Mouse (Mus musculus) heart, adult 2 months (tissue): Measurements from ENCODE around the gene Gm13277. TPM values are rescaled to one million over a fixed set of nuclear protein-coding genes. Genes with fewer than 3 reads are reported as not detected.
A peak's percentile ranks its signal among the peaks of the same experiment; 100 is the strongest.
"Not testable (repeated sequence)": the region's sequence is repeated elsewhere in the genome, so short reads cannot be mapped to it uniquely, and the experiment has no call there.

ENCODE experiments used
- DNase-seq, 2 experiments: peaks; one replicate each; pipeline ENCODE4 v3.0.0; 2021
- H3K27ac ChIP-seq: fragments of 200-600 bp; 2 replicates; pipeline ENCODE4 v1.8.1; 2022
- H3K27me3 ChIP-seq: fragments of 200-500 bp; 2 replicates; pipeline ENCODE4 v1.6.1; 2012; ENCODE audit warnings: mild to moderate bottlenecking, low read length, inconsistent platforms, mixed read lengths; ENCODE audit not compliant: control insufficient read depth, insufficient read depth
- H3K36me3 ChIP-seq: fragments of 200-500 bp; 2 replicates; pipeline ENCODE4 v1.6.1; 2012; ENCODE audit warnings: low read length, inconsistent platforms; ENCODE audit not compliant: control insufficient read depth, insufficient read depth
- H3K4me1 ChIP-seq: fragments of 200-500 bp; 2 replicates; pipeline ENCODE4 v1.6.1; 2011; ENCODE audit warnings: low read length; ENCODE audit not compliant: control insufficient read depth, insufficient read depth
- H3K4me3 ChIP-seq: fragments of 200-600 bp; 2 replicates; pipeline ENCODE4 v1.8.1; 2022
- H3K79me2 ChIP-seq: fragments of 200-500 bp; replicated peaks from 2 replicates; pipeline ENCODE4 v1.6.1; 2012; ENCODE audit warnings: mild to moderate bottlenecking, inconsistent platforms, low read length, moderate library complexity, mixed read lengths; ENCODE audit not compliant: control insufficient read depth, insufficient read depth
- H3K9ac ChIP-seq: fragments of 200-500 bp; 2 replicates; pipeline ENCODE4 v1.6.1; 2012; ENCODE audit warnings: low read depth, mild to moderate bottlenecking, control low read depth, inconsistent platforms, low read length, mixed read lengths
- CTCF ChIP-seq: fragments of 200-600 bp; IDR thresholded peaks from 2 replicates; pipeline ENCODE4 v1.8.1; 2022; ENCODE audit warnings: antibody characterized with exemption, mild to moderate bottlenecking, moderate library complexity
- EP300 ChIP-seq: fragments of 200-500 bp; IDR thresholded peaks from 2 replicates; pipeline ENCODE4 v1.6.1; 2011; ENCODE audit warnings: low read depth, low read length, control low read depth; ENCODE audit not compliant: insufficient read depth
- POLR2A ChIP-seq: fragments of 200-500 bp; IDR thresholded peaks from 2 replicates; pipeline ENCODE4 v1.6.1; 2011; ENCODE audit warnings: mild to moderate bottlenecking, low read depth, low read length, control low read depth; ENCODE audit not compliant: insufficient read depth
- WGBS: fragments of 180-500 bp; shearing (Covaris S2); methylation state at CpG from one replicate; pipeline ENCODE4 v1.1.7; 2018; 5-methylcytosine and 5-hydroxymethylcytosine counted together
- intact Hi-C: fragments of 180-260 bp; cut with DNase I; formaldehyde crosslinking; loops from one replicate; pipeline ENCODE4 v1.15.1; 2025
- long read RNA-seq: library from polyadenylated mRNA; stranded (forward); transcript quantifications from one replicate; pipeline ENCODE4 v2.0.0, GENCODE M21; 2021
- polyA plus RNA-seq: library from polyadenylated mRNA; depleted of rRNA; stranded (reverse); fragments of >200 nt; gene quantifications from 2 replicates; pipeline ENCODE4 v1.2.3, GENCODE M21; 2012; rRNA removed
- total RNA-seq, 2 experiments: library from RNA; stranded (reverse); gene quantifications; 2 replicates each; pipeline ENCODE4 v1.2.3; 2021

Gm13277 gene
- total RNA-seq (not detected), polyA plus RNA-seq (not detected in 2 replicates)
- long read RNA-seq, result 0 reads

DNA sequence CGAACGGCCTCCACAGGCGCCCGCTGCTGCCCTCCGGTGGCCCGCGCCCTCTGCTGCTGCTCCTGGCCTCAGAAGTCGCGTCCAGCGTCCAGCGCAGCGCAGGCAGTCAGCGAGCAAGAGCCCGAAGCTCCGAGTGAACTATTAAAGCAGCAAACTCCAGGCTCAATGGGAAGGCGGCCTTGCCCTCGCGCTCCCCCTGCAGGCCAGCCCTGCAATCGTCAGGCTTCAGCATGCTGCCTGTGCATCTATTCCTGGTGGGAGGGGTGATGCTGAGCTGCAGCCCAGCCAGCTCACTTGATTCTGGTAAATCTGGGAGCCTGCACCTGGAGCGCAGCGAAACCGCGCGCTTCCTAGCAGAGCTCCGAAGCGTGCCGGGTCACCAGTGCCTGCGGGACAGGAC is at the start of gene Gm13277:
TSS of gene Gm13277 (plus strand) at position 231 of the 400 bp plus-strand sequence.
- 0% methylated on average over 5 of the region's 28 CpGs for WGBS
- H3K79me2 ChIP-seq, H3K27me3 ChIP-seq, H3K4me3 ChIP-seq, H3K9ac ChIP-seq, H3K36me3 ChIP-seq, H3K27ac ChIP-seq, H3K4me1 ChIP-seq, intact Hi-C loops: not testable (repeated sequence)
- peak; percentile 52 for TF ChIP-seq CTCF
- peak; percentile 68 to 78 for DNase-seq

- H3K9ac ChIP-seq, result no peak overlapping the region
- DNase-seq, result no peak
- 84% methylated on average over 6 of the region's 6 CpGs for WGBS
- H3K4me1 ChIP-seq, result no peaks in the 10 kb centered on the region
- no peaks in the 10 kb centered on the region for H3K36me3 ChIP-seq
- TF ChIP-seq POLR2A (no peak), EP300 (no peak), CTCF (no peak)
- intact Hi-C loops, result loop anchor here (2.0 kb wide), 1 partner anchor 18 kb away; no protein-coding TSS in a partner anchor
- no peak overlapping the region for H3K4me3 ChIP-seq
- H3K27me3 ChIP-seq, result no peaks in the 10 kb centered on the region
- no peak overlapping the region for H3K27ac ChIP-seq
- H3K79me2 ChIP-seq, result no peaks in the 10 kb centered on the region
These were observed 49.4 kb upstream of the Gm13277 start for GRCm38 (mm10) chr4:88739036-88739435.

DNA sequence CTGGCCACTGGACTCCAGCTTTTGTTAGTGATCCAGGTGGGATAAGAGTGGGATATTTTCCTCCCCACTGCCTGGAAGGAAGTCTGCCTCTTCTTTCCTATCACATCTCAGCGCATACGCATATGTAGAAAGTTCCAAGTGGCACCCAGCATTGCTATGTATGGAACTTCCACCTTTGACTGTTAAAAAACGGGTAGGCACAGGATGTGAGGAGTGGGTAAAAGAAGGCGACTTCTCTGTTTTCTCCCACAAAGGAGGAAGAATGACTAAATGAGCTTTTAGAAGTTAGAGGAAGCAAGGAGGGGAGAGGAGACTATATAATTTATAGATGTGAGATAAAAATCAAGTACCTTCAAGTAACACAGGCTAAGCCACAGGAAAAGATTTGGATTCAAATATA is 47.0 kb upstream of the Gm13277 start:
- intact Hi-C loops, result no loop called here
- 68% methylated on average over 4 of the region's 4 CpGs for WGBS
- no peaks in the 10 kb centered on the region for H3K4me1 ChIP-seq

DNA sequence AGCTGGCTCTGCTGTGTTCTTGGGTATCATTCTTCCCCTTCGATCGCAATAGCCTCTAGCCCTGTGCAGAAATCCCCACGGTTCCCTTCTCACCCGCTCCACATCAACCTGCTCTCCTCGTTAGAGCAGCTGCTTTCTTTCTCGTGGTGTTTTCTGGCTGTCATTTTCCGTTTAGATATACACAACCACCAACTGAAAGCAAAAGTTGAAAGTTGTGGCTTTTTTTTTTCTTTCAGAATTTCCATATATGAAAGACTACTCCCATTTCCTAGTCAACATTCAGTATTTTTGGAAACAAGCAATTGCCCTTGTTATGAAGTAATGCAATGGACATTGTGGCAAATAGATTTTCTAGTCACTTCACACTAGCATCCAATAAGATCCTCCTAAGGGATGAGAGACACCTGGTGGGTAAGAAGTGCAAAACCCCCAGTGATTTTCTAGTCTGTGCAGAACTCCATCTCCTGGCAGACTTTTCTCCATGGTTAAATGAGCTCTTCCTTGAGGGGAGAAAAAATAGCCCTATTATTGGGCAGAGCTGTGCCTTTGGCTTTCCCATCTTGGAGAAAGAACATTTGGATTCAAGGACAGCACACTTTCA is 45.6 kb upstream of the Gm13277 start:
- Histone ChIP-seq H3K27me3 (no peaks in the 10 kb centered on the region), H3K36me3 (no peaks in the 10 kb centered on the region), H3K4me3 (no peak overlapping the region), H3K79me2 (no peaks in the 10 kb centered on the region), H3K27ac (no peak overlapping the region), H3K9ac (no peak overlapping the region), H3K4me1 (no peaks in the 10 kb centered on the region)
- TF ChIP-seq EP300, result no peak
- peak; percentile 37 for TF ChIP-seq CTCF
- DNase-seq, result no peak
- intact Hi-C loops, result no loop called here
- 70% methylated on average over 7 of the region's 7 CpGs for WGBS

More for the DNA sequence above, 47.0 kb upstream of the Gm13277 start:
- no peaks in the 10 kb centered on the region for H3K27me3 ChIP-seq
- no peak for DNase-seq
- TF ChIP-seq EP300, result no peak
- TF ChIP-seq POLR2A, result no peak
- no peak for TF ChIP-seq CTCF
- H3K79me2 ChIP-seq, result no peaks in the 10 kb centered on the region
- no peak overlapping the region for H3K4me3 ChIP-seq
- no peak overlapping the region for H3K9ac ChIP-seq
- H3K36me3 ChIP-seq, result no peaks in the 10 kb centered on the region
- H3K27ac ChIP-seq, result no peak overlapping the region

DNA sequence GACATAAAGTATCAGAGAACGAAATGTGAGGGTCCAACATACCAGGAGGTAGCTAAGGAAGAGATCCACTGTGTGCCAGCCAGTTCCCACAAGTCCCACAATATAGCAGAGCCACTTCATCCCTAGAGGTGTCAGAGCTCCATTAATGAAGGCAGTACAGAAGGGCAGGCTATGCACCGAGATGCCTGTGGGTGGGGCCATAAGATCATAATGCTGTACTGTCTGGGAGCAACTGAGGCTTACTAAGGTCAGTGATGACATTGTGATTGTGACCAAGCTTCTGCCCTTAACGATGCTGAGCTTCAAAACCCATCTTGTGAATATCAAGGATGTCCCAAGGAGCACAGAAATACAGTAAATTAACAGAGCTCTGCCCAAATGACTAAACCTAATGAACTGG is 44.2 kb upstream of the Gm13277 start:
- TF ChIP-seq CTCF, result peak; percentile 39
- no peak for TF ChIP-seq POLR2A
- no peak for TF ChIP-seq EP300
- Histone ChIP-seq H3K4me1 (no peaks in the 10 kb centered on the region), H3K79me2 (no peaks in the 10 kb centered on the region), H3K27ac (no peak overlapping the region), H3K9ac (no peak overlapping the region), H3K27me3 (no peaks in the 10 kb centered on the region), H3K36me3 (no peaks in the 10 kb centered on the region), H3K4me3 (no peak overlapping the region)
- intact Hi-C loops, result no loop called here
- no peak for DNase-seq
- 58% methylated on average over 3 of the region's 3 CpGs for WGBS

- intact Hi-C loops, result no loop called here
- Histone ChIP-seq H3K36me3 (no peaks in the 10 kb centered on the region), H3K4me1 (no peaks in the 10 kb centered on the region), H3K9ac (no peak overlapping the region), H3K4me3 (no peak overlapping the region), H3K27ac (no peak overlapping the region), H3K27me3 (no peaks in the 10 kb centered on the region), H3K79me2 (no peaks in the 10 kb centered on the region)
- DNase-seq, result no peak
- TF ChIP-seq POLR2A (no peak), EP300 (no peak), CTCF (no peak)
- WGBS, result 63% methylated on average over 6 of the region's 6 CpGs
These were observed 38.5 kb upstream of the Gm13277 start for GRCm38 (mm10) chr4:88749926-88750325.
